Mouse (Mus musculus) layer of hippocampus, adult 2 months (tissue): Measurements from ENCODE around the gene Il18. TPM values are rescaled to one million over a fixed set of nuclear protein-coding genes. Genes with fewer than 3 reads are reported as not detected.
A peak's percentile ranks its signal among the peaks of the same experiment; 100 is the strongest.

Source experiments
- DNase-seq, 2 experiments: peaks; one replicate each; pipeline ENCODE4 v3.0.0; 2022; ENCODE audit warnings: low spot score in 2 of 2
- H3K27ac ChIP-seq: fragments of 200-600 bp; 2 replicates; pipeline ENCODE4 v1.8.1; 2022
- H3K4me3 ChIP-seq: fragments of 200-600 bp; 2 replicates; pipeline ENCODE4 v1.8.1; 2022; ENCODE audit warnings: mild to moderate bottlenecking
- CTCF ChIP-seq: fragments of 200-600 bp; conservative IDR thresholded peaks from 2 replicates; pipeline ENCODE4 v1.8.1; 2022; ENCODE audit warnings: antibody characterized with exemption, mild to moderate bottlenecking, moderate library complexity
- total RNA-seq, 2 experiments: library from RNA; stranded (reverse); gene quantifications; 2 replicates each; pipeline ENCODE4 v1.2.3; 2021

Gene Il18
- total RNA-seq, 2 experiments from 2014 or later, result 25.3 to 25.9 TPM

GRCm38 (mm10) chr9:50561918-50562360 lies 7.3 kb downstream of the Il18 start:
- TF ChIP-seq CTCF, result no peak
- DNase-seq, result no peak
- Histone ChIP-seq H3K4me3 (no peak overlapping the region), H3K27ac (no peak overlapping the region)

DNA sequence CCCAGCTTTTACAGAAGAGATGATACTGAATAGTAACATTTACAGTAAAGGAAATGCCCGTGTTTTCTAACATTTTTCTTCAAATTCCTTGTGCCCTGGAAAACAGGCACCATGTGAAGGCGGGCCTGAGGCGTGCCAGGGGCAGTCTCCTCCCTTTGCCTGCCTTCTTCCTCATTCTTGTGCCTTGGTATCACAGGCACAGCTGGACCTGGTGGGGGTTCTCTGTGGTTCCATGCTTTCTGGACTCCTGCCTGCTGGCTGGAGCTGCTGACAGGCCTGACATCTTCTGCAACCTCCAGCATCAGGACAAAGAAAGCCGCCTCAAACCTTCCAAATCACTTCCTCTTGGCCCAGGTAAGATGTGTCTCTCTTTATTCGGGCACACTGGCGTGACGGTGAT lies 10.5 kb downstream of the Il18 start:
- Histone ChIP-seq H3K27ac (no peak overlapping the region), H3K4me3 (no peak overlapping the region)
- no peak for DNase-seq
- TF ChIP-seq CTCF, result no peak

- Histone ChIP-seq H3K4me3 (no peak overlapping the region), H3K27ac (0 out of 2 replicates have a peak overlapping the region, but pooled peaks have one; percentile 4)
- no peak for TF ChIP-seq CTCF
- no peak for DNase-seq
Observed at GRCm38 (mm10) chr9:50565940-50566339, 11.3 kb downstream of the Il18 start.

GRCm38 (mm10) chr9:50567372-50567771 lies 12.7 kb downstream of the Il18 start:
- H3K27ac ChIP-seq, result no peak overlapping the region
- DNase-seq, result no peak
- no peak overlapping the region for H3K4me3 ChIP-seq
- TF ChIP-seq CTCF, result no peak

GRCm38 (mm10) chr9:50567881-50568280 lies 13.3 kb downstream of the Il18 start:
- Histone ChIP-seq H3K27ac (no peak overlapping the region), H3K4me3 (no peak overlapping the region)
- TF ChIP-seq CTCF, result no peak
- no peak for DNase-seq

GRCm38 (mm10) chr9:50569599-50570525 lies 15.2 kb downstream of the Il18 start:
- DNase-seq, result no peak
- no peak for TF ChIP-seq CTCF
- no peak overlapping the region for H3K27ac ChIP-seq
- no peak overlapping the region for H3K4me3 ChIP-seq

DNA sequence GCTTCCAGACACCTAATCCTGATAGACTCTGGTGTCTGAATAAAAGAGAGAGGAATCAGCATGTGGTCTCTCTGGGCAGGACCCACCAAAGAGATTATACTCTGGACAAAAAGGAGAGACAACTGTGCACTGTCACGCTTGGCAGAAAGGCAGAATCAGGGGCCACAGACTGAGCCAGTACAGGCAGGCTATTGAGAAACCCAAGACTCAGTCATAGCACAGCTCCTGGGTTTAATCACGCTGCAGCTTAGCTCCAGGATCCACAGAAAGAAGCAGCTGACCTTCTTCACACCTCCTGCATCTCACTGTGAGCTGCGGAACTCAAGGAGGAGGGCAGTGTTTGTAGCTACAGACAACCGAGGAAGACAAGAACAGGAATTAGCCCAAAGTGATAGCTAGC lies 25.7 kb downstream of the Il18 start:
- no peak overlapping the region for H3K27ac ChIP-seq
- no peak overlapping the region for H3K4me3 ChIP-seq
- DNase-seq, result no peak
- no peak for TF ChIP-seq CTCF

GRCm38 (mm10) chr9:50585145-50585818 lies 30.7 kb downstream of the Il18 start:
- Histone ChIP-seq H3K27ac (no peak overlapping the region), H3K4me3 (no peak overlapping the region)
- DNase-seq, result no peak
- TF ChIP-seq CTCF, result no peak

DNA sequence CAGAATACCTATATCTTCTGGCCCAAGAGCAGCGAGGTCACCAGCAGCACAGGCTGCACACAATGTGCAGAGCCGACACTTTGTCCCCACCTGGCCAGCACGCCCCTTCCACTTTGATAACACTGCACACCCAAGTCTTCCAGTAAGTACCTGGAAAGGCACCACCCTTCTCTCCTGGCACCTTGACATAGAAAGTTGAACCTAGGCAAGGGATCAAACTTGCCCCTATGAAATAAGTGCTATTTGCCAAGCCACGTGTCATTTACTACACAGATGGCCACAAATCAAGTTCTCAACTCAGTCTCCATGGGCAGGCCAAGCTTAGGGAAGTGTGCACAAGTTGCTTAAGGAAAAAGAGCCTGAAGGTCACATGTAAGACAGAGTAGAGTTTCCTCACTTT lies 32.3 kb downstream of the Il18 start:
- TF ChIP-seq CTCF, result no peak
- no peak overlapping the region for H3K4me3 ChIP-seq
- no peak for DNase-seq
- H3K27ac ChIP-seq, result no peak overlapping the region

GRCm38 (mm10) chr9:50590856-50591518 lies 36.4 kb downstream of the Il18 start:
- H3K4me3 ChIP-seq, result no peak overlapping the region
- TF ChIP-seq CTCF, result no peak
- DNase-seq, result no peak
- H3K27ac ChIP-seq, result no peak overlapping the region

GRCm38 (mm10) chr9:50592955-50593354 lies 38.3 kb downstream of the Il18 start:
- Histone ChIP-seq H3K27ac (no peak overlapping the region), H3K4me3 (no peak overlapping the region)
- DNase-seq, result no peak
- TF ChIP-seq CTCF, result no peak

DNA sequence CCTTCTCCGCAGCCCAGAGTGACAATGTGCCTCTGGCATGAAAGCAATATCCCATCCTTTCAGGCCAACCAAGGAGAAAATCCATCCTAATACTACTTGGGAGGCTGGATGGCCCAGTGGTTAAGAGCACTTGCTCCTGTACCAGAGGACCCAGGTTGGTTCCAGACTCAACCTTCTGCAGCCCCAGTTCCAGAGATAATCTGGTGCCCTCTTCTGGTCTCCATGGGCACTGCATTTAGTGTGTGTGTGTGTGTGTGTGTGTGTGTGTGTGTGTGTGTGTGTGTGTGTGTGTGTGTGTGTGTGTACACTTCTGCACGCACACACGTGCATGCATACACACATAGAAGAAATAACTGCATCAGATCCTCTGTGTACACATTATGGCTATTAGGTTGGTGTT lies 38.9 kb downstream of the Il18 start:
- TF ChIP-seq CTCF, result peak; percentile 60
- DNase-seq, result peak in 1 of 2 experiments; percentile 22
- H3K27ac ChIP-seq, result no peak overlapping the region
- no peak overlapping the region for H3K4me3 ChIP-seq
